Mouse (Mus musculus) testis, adult 2 months (tissue): ENCODE measurements around the gene Nacc2. TPM values are rescaled to one million over a fixed set of nuclear protein-coding genes. Genes with fewer than 3 reads are reported as not detected.

ENCODE experiments used
- H3K27ac ChIP-seq: fragments of 200-500 bp; 2 replicates; pipeline ENCODE4 v1.5.1; 2012; ENCODE audit warnings: low read depth, low read length; ENCODE audit not compliant: control insufficient read depth, insufficient read depth
- H3K27me3 ChIP-seq: fragments of 200-500 bp; 2 replicates; pipeline ENCODE4 v1.6.1; 2012; ENCODE audit warnings: mild to moderate bottlenecking, low read length, moderate library complexity; ENCODE audit not compliant: control insufficient read depth, insufficient read depth
- H3K36me3 ChIP-seq: fragments of 200-500 bp; 2 replicates; pipeline ENCODE4 v1.6.1; 2012; ENCODE audit warnings: mild to moderate bottlenecking, low read length; ENCODE audit not compliant: control insufficient read depth, insufficient read depth
- H3K4me1 ChIP-seq: fragments of 200-500 bp; 2 replicates; pipeline ENCODE4 v1.6.1; 2012; ENCODE audit warnings: low read length; ENCODE audit not compliant: control insufficient read depth, insufficient read depth
- H3K4me3 ChIP-seq: fragments of 200-500 bp; 2 replicates; pipeline ENCODE4 v1.5.1; 2012; ENCODE audit warnings: low read depth, mild to moderate bottlenecking, low read length, moderate library complexity, mixed read lengths; ENCODE audit not compliant: control insufficient read depth
- CTCF ChIP-seq: fragments of 200-500 bp; IDR thresholded peaks from 2 replicates; pipeline ENCODE4 v1.5.1; 2012; ENCODE audit warnings: low read depth, mild to moderate bottlenecking, inconsistent platforms, low read length, moderate library complexity; ENCODE audit not compliant: control insufficient read depth, insufficient read depth, insufficient replicate concordance
- POLR2A ChIP-seq: fragments of 200-500 bp; IDR thresholded peaks from 2 replicates; pipeline ENCODE4 v1.6.1; 2012; ENCODE audit warnings: low read depth, mild to moderate bottlenecking, inconsistent platforms, low read length, moderate library complexity; ENCODE audit not compliant: control insufficient read depth
- polyA plus RNA-seq: library from polyadenylated mRNA; depleted of rRNA; stranded (reverse); fragments of >200 nt; gene quantifications from 2 replicates; pipeline ENCODE4 v1.2.3, GENCODE M21; 2012

Nacc2 gene
- polyA plus RNA-seq, 1 experiment = 5.2 TPM

DNA sequence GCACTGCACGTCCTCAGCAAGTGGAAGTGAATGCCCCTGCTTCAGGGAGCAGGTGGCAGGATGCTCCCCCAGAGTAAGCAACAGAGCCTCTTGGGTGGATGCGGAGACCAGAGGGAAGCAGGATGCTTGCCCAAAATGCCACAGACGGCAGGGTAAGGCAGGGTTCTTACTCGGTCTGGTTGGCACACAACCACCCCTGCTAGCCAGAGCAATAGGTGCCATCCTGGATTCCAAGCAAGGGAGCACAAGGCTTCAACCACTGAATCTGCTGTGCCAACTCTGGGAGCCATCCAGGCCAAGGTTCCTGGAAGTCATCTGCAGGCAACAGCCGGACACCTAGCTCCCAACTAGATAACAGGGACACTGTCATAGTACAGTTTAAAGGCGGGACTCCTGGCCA lies 14.8 kb downstream of the Nacc2 start:
- no peak for TF ChIP-seq CTCF
- TF ChIP-seq POLR2A = no peak
- Histone ChIP-seq H3K36me3 (no peaks in the 10 kb centered on the region), H3K4me3 (no peak overlapping the region), H3K27me3 (no peaks in the 10 kb centered on the region), H3K4me1 (peaks cover 5% of the 10 kb centered on the region), H3K27ac (no peak overlapping the region)

DNA sequence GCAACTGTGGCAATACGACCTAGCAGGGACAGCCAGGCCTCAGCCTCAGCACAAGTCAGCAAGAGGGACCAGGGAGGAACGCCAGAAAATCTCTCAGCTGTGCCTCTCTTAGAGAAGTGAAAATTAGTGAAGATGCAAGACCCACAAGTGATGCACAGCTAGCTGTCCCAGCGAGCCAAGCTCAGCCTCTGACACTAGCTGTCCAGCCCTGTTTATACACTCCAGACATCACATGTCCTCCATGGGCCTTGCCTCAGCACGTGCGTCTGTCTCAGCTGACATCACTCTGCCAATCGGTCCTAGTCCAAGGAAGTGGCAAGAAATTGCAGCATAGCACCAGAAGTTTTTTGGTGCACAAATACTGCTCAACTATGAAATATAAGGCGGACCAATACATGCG lies 16.0 kb downstream of the Nacc2 start:
- no peaks in the 10 kb centered on the region for H3K36me3 ChIP-seq
- H3K27ac ChIP-seq = no peak overlapping the region
- TF ChIP-seq CTCF (no peak), POLR2A (no peak)
- H3K4me1 ChIP-seq = peaks cover 2% of the 10 kb centered on the region; the same call in 1 of the 2 replicates
- no peaks in the 10 kb centered on the region for H3K27me3 ChIP-seq
- no peak overlapping the region for H3K4me3 ChIP-seq

DNA sequence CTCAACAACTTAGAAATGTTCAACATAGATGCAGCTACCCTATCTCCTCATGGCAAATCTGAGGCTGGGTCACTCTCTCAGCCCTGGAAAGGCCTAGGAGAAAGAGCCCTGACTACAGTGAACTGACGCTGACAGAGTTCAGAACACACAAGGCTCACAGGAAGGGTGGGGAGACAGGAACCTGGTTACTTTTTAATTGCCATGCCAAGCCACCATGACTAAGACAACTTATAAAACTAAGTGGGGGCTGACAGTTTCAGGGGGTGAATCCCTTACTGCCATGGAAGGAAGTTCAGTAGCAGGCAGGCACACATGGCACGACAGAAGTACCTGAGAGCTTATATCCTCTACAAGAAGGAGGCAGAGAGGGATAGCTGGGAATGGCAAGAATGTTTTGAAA lies 16.8 kb downstream of the Nacc2 start:
- H3K4me3 ChIP-seq = no peak overlapping the region

DNA sequence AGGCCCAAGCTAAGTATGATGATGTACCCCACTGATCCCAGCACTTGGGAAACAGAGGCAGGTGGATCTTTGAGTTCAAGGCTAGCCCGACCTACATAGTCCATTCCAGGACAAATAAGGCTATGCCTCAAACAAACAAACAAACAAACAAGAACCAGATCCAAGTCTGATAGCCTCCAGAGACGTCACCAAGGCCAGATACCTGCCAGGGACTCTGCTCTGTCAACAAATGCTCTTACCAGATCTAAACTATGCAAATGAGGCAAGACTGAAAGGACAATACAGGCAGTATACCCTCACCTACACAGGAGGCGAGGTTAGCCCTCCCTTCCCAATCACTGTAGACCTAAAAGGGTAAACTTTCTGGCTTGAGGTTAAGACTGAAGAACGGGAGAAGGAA lies 22.7 kb downstream of the Nacc2 start:
- H3K4me3 ChIP-seq = no peak overlapping the region
- TF ChIP-seq POLR2A = no peak
- no peak for TF ChIP-seq CTCF
- H3K27me3 ChIP-seq = no peaks in the 10 kb centered on the region
- no peak overlapping the region for H3K27ac ChIP-seq
- no peaks in the 10 kb centered on the region for H3K4me1 ChIP-seq
- no peaks in the 10 kb centered on the region for H3K36me3 ChIP-seq

More for the DNA sequence above, 16.8 kb downstream of the Nacc2 start:
- H3K27me3 ChIP-seq = no peaks in the 10 kb centered on the region
- no peak overlapping the region for H3K27ac ChIP-seq
- no peaks in the 10 kb centered on the region for H3K36me3 ChIP-seq
- no peak for TF ChIP-seq POLR2A
- no peak for TF ChIP-seq CTCF
- peaks cover 2% of the 10 kb centered on the region; the same call in 1 of the 2 replicates for H3K4me1 ChIP-seq

DNA sequence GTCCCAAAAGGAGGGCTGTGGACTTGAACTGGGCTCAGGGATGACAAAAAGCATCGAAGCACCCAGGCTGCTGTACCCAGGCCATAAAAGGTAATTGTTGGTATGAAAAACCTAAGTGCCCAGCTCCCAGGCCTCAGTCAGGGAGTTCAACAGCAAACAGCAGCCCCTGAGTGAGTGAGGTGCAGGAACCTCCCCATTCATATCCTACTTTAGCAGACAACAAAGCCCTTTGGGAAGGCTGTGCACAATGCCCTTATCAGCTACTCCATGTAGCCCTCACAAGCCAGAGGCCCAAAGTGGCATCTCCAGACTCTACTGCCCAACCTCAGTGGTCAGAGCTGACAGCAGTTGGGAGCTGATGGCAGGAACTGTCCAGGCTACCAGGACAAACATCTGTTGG lies 23.2 kb downstream of the Nacc2 start:
- TF ChIP-seq CTCF (no peak), POLR2A (no peak)
- Histone ChIP-seq H3K4me1 (no peaks in the 10 kb centered on the region), H3K36me3 (no peaks in the 10 kb centered on the region), H3K27ac (no peak overlapping the region), H3K27me3 (no peaks in the 10 kb centered on the region), H3K4me3 (no peak overlapping the region)

DNA sequence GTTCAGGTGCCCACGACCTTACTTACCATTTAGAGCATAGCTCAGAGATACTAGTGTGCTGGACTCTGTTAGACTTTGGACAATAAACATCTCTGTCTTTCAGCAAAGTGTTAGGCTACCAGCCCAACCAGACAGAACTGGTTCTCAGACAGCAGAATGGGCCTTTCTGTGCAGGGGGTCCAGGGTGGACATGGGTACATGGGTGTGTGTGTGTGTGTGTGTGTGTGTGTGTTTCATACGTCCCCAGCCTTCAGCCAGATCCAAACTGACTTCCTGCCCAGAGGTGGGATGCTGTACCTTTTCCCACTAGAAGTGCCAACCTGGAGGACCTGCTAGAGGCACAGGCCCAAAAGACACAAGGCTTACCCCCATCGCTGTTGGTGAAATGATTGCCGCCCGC lies 23.8 kb downstream of the Nacc2 start:
- H3K27me3 ChIP-seq = no peaks in the 10 kb centered on the region
- no peak overlapping the region for H3K4me3 ChIP-seq
- H3K27ac ChIP-seq = no peak overlapping the region
- H3K4me1 ChIP-seq = no peaks in the 10 kb centered on the region
- TF ChIP-seq POLR2A (no peak), CTCF (no peak)
- no peaks in the 10 kb centered on the region for H3K36me3 ChIP-seq

DNA sequence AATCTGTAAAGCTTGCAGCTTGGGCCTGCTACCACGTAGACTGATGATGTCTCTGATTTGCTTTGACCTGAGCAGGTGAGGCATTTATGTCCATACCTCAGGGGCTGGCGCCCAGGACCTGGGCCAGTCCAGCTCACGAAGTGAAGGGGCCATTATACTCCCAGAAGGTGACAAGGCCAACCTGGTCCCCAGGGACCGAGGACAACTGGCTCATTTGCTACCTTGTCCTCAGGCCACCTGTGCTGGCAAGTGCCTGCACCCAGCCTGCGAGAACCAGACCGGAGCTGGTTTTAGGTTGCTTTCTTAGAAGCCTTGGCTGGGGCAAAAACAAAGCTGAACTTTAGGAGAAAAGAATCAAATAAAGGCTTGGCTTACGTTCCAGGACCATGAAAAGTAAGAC lies 29.1 kb downstream of the Nacc2 start:
- Histone ChIP-seq H3K4me1 (no peaks in the 10 kb centered on the region), H3K36me3 (no peaks in the 10 kb centered on the region), H3K27ac (no peak overlapping the region), H3K4me3 (no peak overlapping the region), H3K27me3 (no peaks in the 10 kb centered on the region)
- TF ChIP-seq POLR2A = no peak
- no peak for TF ChIP-seq CTCF
